Mouse (Mus musculus) midbrain, embryonic 11.5 days (tissue): ENCODE data around the gene H2-Aa. TPM values are rescaled to one million over a fixed set of nuclear protein-coding genes. Genes with fewer than 3 reads are reported as not detected.

Source experiments
- ATAC-seq: fragments of 200-750 bp; cut with Nextera tagmentation; 2 replicates; pipeline ENCODE4 v1.8.0; 2017; ENCODE audit warnings: moderate TSS enrichment, moderate library complexity; ENCODE audit not compliant: low FRiP score
- DNase-seq: peaks from one replicate; pipeline ENCODE4 v3.0.0; 2015; ENCODE audit warnings: low spot score; ENCODE audit errors: missing footprints
- H3K27ac ChIP-seq: fragments of 300-500 bp; sonication (generic); 2 replicates; pipeline ENCODE4 v1.5.1; 2014; ENCODE audit warnings: low read depth, low read length
- H3K27me3 ChIP-seq: fragments of 300-500 bp; sonication (generic); 2 replicates; pipeline ENCODE4 v1.6.1; 2014; ENCODE audit warnings: mild to moderate bottlenecking, low read length, moderate library complexity, mixed read lengths; ENCODE audit not compliant: control insufficient read depth, insufficient read depth
- H3K36me3 ChIP-seq: fragments of 300-500 bp; sonication (generic); 2 replicates; pipeline ENCODE4 v1.6.1; 2014; ENCODE audit warnings: mild to moderate bottlenecking, low read length, moderate library complexity, mixed read lengths; ENCODE audit not compliant: control insufficient read depth, insufficient read depth
- H3K4me1 ChIP-seq: fragments of 300-500 bp; sonication (generic); 2 replicates; pipeline ENCODE4 v1.6.1; 2014; ENCODE audit warnings: low read length; ENCODE audit not compliant: control insufficient read depth, insufficient read depth
- H3K4me2 ChIP-seq: fragments of 300-500 bp; sonication (generic); 2 replicates; pipeline ENCODE4 v1.6.1; 2014; ENCODE audit warnings: mild to moderate bottlenecking, moderate library complexity
- H3K4me3 ChIP-seq: fragments of 300-500 bp; sonication (generic); 2 replicates; pipeline ENCODE4 v1.5.1; 2014; ENCODE audit warnings: low read depth, low read length
- H3K9ac ChIP-seq: fragments of 300-500 bp; sonication (generic); 2 replicates; pipeline ENCODE4 v1.6.1; 2014; ENCODE audit warnings: low read length
- H3K9me3 ChIP-seq: fragments of 300-500 bp; sonication (generic); 2 replicates; pipeline ENCODE4 v1.6.1; 2016; ENCODE audit warnings: low read length; ENCODE audit not compliant: control insufficient read depth
- WGBS: fragments of 180-500 bp; shearing (Covaris S2); extraction: QIAGEN DNeasy Blood & Tissue Kit; methylation state at CpG from one replicate; pipeline ENCODE4 v1.1.7; 2014; 5-methylcytosine and 5-hydroxymethylcytosine counted together
- polyA plus RNA-seq: library from polyadenylated mRNA; unstranded; fragments of >200 nt; fragmentation: Nextera tagmentation; extraction: Ambion mirVana; gene quantifications from 2 replicates; pipeline ENCODE4 v1.2.1, GENCODE M21; 2014

H2-Aa gene
- polyA plus RNA-seq, 1 experiment from 2014 or later: not detected

GRCm38 (mm10) chr17:34294249-34294648 lies 6.6 kb upstream of the H2-Aa start:
- Histone ChIP-seq H3K27ac (no peak overlapping the region), H3K4me2 (no peak overlapping the region), H3K4me1 (no peaks in the 10 kb centered on the region), H3K9me3 (no peaks in the 10 kb centered on the region), H3K4me3 (no peak overlapping the region), H3K27me3 (no peaks in the 10 kb centered on the region), H3K9ac (no peak overlapping the region), H3K36me3 (no peaks in the 10 kb centered on the region)
- 72% methylated on average over 4 of the region's 4 CpGs for WGBS
- ATAC-seq: no peak
- DNase-seq: no peak

GRCm38 (mm10) chr17:34293533-34293932 lies 5.9 kb upstream of the H2-Aa start:
- Histone ChIP-seq H3K9me3 (no peaks in the 10 kb centered on the region), H3K27ac (no peak overlapping the region), H3K36me3 (no peaks in the 10 kb centered on the region), H3K4me3 (no peak overlapping the region), H3K9ac (no peak overlapping the region), H3K4me1 (no peaks in the 10 kb centered on the region), H3K27me3 (no peaks in the 10 kb centered on the region), H3K4me2 (no peak overlapping the region)
- no peak for ATAC-seq
- 56% methylated on average over 2 of the region's 2 CpGs for WGBS
- no peak for DNase-seq

- Histone ChIP-seq H3K9me3 (no peaks in the 10 kb centered on the region), H3K4me2 (no peak overlapping the region), H3K27ac (no peak overlapping the region), H3K4me3 (no peak overlapping the region), H3K36me3 (no peaks in the 10 kb centered on the region), H3K9ac (no peak overlapping the region), H3K27me3 (no peaks in the 10 kb centered on the region), H3K4me1 (no peaks in the 10 kb centered on the region)
- DNase-seq: no peak
- 88% methylated on average over 4 of the region's 4 CpGs for WGBS
- no peak for ATAC-seq
Observed at GRCm38 (mm10) chr17:34292570-34292969, 4.9 kb upstream of the H2-Aa start.

GRCm38 (mm10) chr17:34291609-34292008 lies 4.0 kb upstream of the H2-Aa start:
- H3K4me1 ChIP-seq: no peaks in the 10 kb centered on the region
- H3K27me3 ChIP-seq: no peaks in the 10 kb centered on the region
- peak; percentile 98 for DNase-seq
- 13% methylated on average over 8 of the region's 8 CpGs for WGBS
- H3K4me2 ChIP-seq: no peak overlapping the region
- no peaks in the 10 kb centered on the region for H3K36me3 ChIP-seq
- H3K9me3 ChIP-seq: no peaks in the 10 kb centered on the region
- H3K9ac ChIP-seq: no peak overlapping the region
- no peak overlapping the region for H3K27ac ChIP-seq
- ATAC-seq: peak; percentile 91
- H3K4me3 ChIP-seq: no peak overlapping the region

GRCm38 (mm10) chr17:34288131-34288530 lies 508 bp upstream of the H2-Aa start:
- DNase-seq (no peak), ATAC-seq (no peak)
- no peak overlapping the region for H3K4me2 ChIP-seq
- no peaks in the 10 kb centered on the region for H3K4me1 ChIP-seq
- 78% methylated on average over 3 of the region's 3 CpGs for WGBS
- no peaks in the 10 kb centered on the region for H3K27me3 ChIP-seq
- no peaks in the 10 kb centered on the region for H3K9me3 ChIP-seq
- H3K27ac ChIP-seq: no peak overlapping the region
- H3K4me3 ChIP-seq: no peak overlapping the region
- no peak overlapping the region for H3K9ac ChIP-seq
- H3K36me3 ChIP-seq: no peaks in the 10 kb centered on the region

- no peaks in the 10 kb centered on the region for H3K4me1 ChIP-seq
- no peak overlapping the region for H3K27ac ChIP-seq
- H3K27me3 ChIP-seq: no peaks in the 10 kb centered on the region
- no peak overlapping the region for H3K4me3 ChIP-seq
- H3K36me3 ChIP-seq: no peaks in the 10 kb centered on the region
- H3K4me2 ChIP-seq: no peak overlapping the region
- no peak overlapping the region for H3K9ac ChIP-seq
- ATAC-seq (no peak), DNase-seq (no peak)
- WGBS: 76% methylated on average over 6 of the region's 6 CpGs
- no peaks in the 10 kb centered on the region for H3K9me3 ChIP-seq
Observed at GRCm38 (mm10) chr17:34286999-34287398, 624 bp downstream of the H2-Aa start.

GRCm38 (mm10) chr17:34286501-34286900 lies 1.1 kb downstream of the H2-Aa start:
- no peaks in the 10 kb centered on the region for H3K36me3 ChIP-seq
- no peak overlapping the region for H3K4me2 ChIP-seq
- H3K27ac ChIP-seq: no peak overlapping the region
- H3K9ac ChIP-seq: no peak overlapping the region
- H3K4me1 ChIP-seq: no peaks in the 10 kb centered on the region
- H3K27me3 ChIP-seq: no peaks in the 10 kb centered on the region
- 86% methylated on average over 5 of the region's 5 CpGs for WGBS
- no peaks in the 10 kb centered on the region for H3K9me3 ChIP-seq
- no peak for ATAC-seq
- no peak overlapping the region for H3K4me3 ChIP-seq
- no peak for DNase-seq

- H3K27ac ChIP-seq: no peak overlapping the region
- no peaks in the 10 kb centered on the region for H3K36me3 ChIP-seq
- DNase-seq: no peak
- no peak overlapping the region for H3K9ac ChIP-seq
- no peak overlapping the region for H3K4me2 ChIP-seq
- H3K9me3 ChIP-seq: no peaks in the 10 kb centered on the region
- H3K4me1 ChIP-seq: no peaks in the 10 kb centered on the region
- no peak for ATAC-seq
- no peak overlapping the region for H3K4me3 ChIP-seq
- WGBS: 41% methylated on average over 4 of the region's 4 CpGs
- no peaks in the 10 kb centered on the region for H3K27me3 ChIP-seq
Observed at GRCm38 (mm10) chr17:34285848-34286247, 1.8 kb downstream of the H2-Aa start.

GRCm38 (mm10) chr17:34285371-34285770 lies 2.3 kb downstream of the H2-Aa start:
- no peak overlapping the region for H3K9ac ChIP-seq
- H3K27me3 ChIP-seq: no peaks in the 10 kb centered on the region
- H3K9me3 ChIP-seq: no peaks in the 10 kb centered on the region
- no peak overlapping the region for H3K4me3 ChIP-seq
- H3K4me2 ChIP-seq: no peak overlapping the region
- ATAC-seq (no peak), DNase-seq (no peak)
- no peak overlapping the region for H3K27ac ChIP-seq
- 70% methylated on average over 4 of the region's 4 CpGs for WGBS
- no peaks in the 10 kb centered on the region for H3K36me3 ChIP-seq
- H3K4me1 ChIP-seq: no peaks in the 10 kb centered on the region

GRCm38 (mm10) chr17:34281836-34282235 lies 5.8 kb downstream of the H2-Aa start:
- DNase-seq: no peak
- Histone ChIP-seq H3K9me3 (no peaks in the 10 kb centered on the region), H3K27ac (no peak overlapping the region), H3K9ac (no peak overlapping the region), H3K27me3 (no peaks in the 10 kb centered on the region), H3K36me3 (no peaks in the 10 kb centered on the region), H3K4me1 (no peaks in the 10 kb centered on the region), H3K4me2 (no peak overlapping the region), H3K4me3 (no peak overlapping the region)
- ATAC-seq: no peak
- 50% methylated on average over 1 of the region's 1 CpGs for WGBS
